Mouse (Mus musculus): ENCODE measurements around the gene Asrgl1.
"Not testable (repeated sequence)": the region's sequence is repeated elsewhere in the genome, so short reads cannot be mapped to it uniquely, and the experiment has no call there.

Asrgl1 gene

GRCm38 (mm10) chr19:9105101-9105685, 30.2 kb downstream of the Asrgl1 start:
- no peak for DNase-seq (ENCODE audit: low spot score)

GRCm38 (mm10) chr19:9103986-9104385, 31.4 kb downstream of the Asrgl1 start:
- no peak for DNase-seq (ENCODE audit: low spot score)

- no peak for DNase-seq (ENCODE audit: low spot score)
These were observed 34.4 kb downstream of the Asrgl1 start for GRCm38 (mm10) chr19:9101062-9101457.

GRCm38 (mm10) chr19:9100297-9101061, 35.0 kb downstream of the Asrgl1 start:
- DNase-seq (ENCODE audit: low spot score), result no peak

- DNase-seq (ENCODE audit: low spot score), result no peak
These were observed 35.7 kb downstream of the Asrgl1 start for GRCm38 (mm10) chr19:9099751-9100150.

- no peak for DNase-seq (ENCODE audit: low spot score)
These were observed 38.0 kb downstream of the Asrgl1 start for GRCm38 (mm10) chr19:9097441-9097840.

GRCm38 (mm10) chr19:9095111-9095510, 40.3 kb downstream of the Asrgl1 start:
- no peak for DNase-seq (ENCODE audit: low spot score)

- no peak for DNase-seq (ENCODE audit: low spot score)
These were observed 44.7 kb downstream of the Asrgl1 start for GRCm38 (mm10) chr19:9090709-9091108.

- DNase-seq (ENCODE audit: low spot score), result no peak
These were observed 45.2 kb downstream of the Asrgl1 start for GRCm38 (mm10) chr19:9090191-9090590.

- no peak for DNase-seq (ENCODE audit: low spot score)
These were observed 47.6 kb downstream of the Asrgl1 start, which contains the start of gene Scgb1a1 for GRCm38 (mm10) chr19:9087821-9088220. TSS of gene Scgb1a1 (minus strand) at chr19:9087958.

GRCm38 (mm10) chr19:9083892-9084291, 51.5 kb downstream of the Asrgl1 start:
- not testable (repeated sequence) for DNase-seq (ENCODE audit: low spot score)

GRCm38 (mm10) chr19:9083010-9083355, 52.5 kb downstream of the Asrgl1 start:
- no peak for DNase-seq (ENCODE audit: low spot score)

GRCm38 (mm10) chr19:9082191-9083009, 53.0 kb downstream of the Asrgl1 start:
- peak; percentile 65 for DNase-seq (ENCODE audit: low spot score)

- no peak for DNase-seq (ENCODE audit: low spot score)
These were observed 53.9 kb downstream of the Asrgl1 start for GRCm38 (mm10) chr19:9081311-9082190.

GRCm38 (mm10) chr19:9079916-9080315, 55.5 kb downstream of the Asrgl1 start:
- DNase-seq (ENCODE audit: low spot score), result no peak

GRCm38 (mm10) chr19:9076982-9077660, 58.3 kb downstream of the Asrgl1 start:
- DNase-seq (ENCODE audit: low spot score), result no peak

- DNase-seq (ENCODE audit: low spot score), result no peak
These were observed 59.4 kb downstream of the Asrgl1 start for GRCm38 (mm10) chr19:9076035-9076434.

- no peak for DNase-seq (ENCODE audit: low spot score)
These were observed 59.9 kb downstream of the Asrgl1 start for GRCm38 (mm10) chr19:9075558-9075957.

- DNase-seq (ENCODE audit: low spot score), result no peak
These were observed 61.0 kb downstream of the Asrgl1 start for GRCm38 (mm10) chr19:9074424-9074823.

GRCm38 (mm10) chr19:9073776-9074411, 61.5 kb downstream of the Asrgl1 start:
- DNase-seq (ENCODE audit: low spot score), result no peak

GRCm38 (mm10) chr19:9072157-9072530, 63.3 kb downstream of the Asrgl1 start:
- DNase-seq (ENCODE audit: low spot score), result no peak
